Mouse (Mus musculus) MEL (cell line): Measurements from ENCODE around the gene Zfp319. TPM values are rescaled to one million over a fixed set of nuclear protein-coding genes. Genes with fewer than 3 reads are reported as not detected.

Experiments
- polyA plus RNA-seq, 2 experiments: library from polyadenylated mRNA; stranded (reverse) in 1 of 2; unstranded in 1 of 2; fragments of >175 nt in 1 of 2; fragments of >200 nt in 1 of 2; gene quantifications; 2 replicates each; pipeline versions ENCODE4 v1.2.1 to v1.2.4; 2012; ENCODE audit warnings: low replicate concordance in 2 of 2, low read depth in 1 of 2; ENCODE audit not compliant: insufficient read length in 2 of 2, insufficient read depth in 1 of 2, missing spikeins in 1 of 2
- total RNA-seq: library from RNA; depleted of rRNA; stranded (reverse); fragments of 300-350 nt; gene quantifications from 2 replicates; pipeline ENCODE4 v1.2.3, GENCODE M21; 2012; rRNA removed

The Zfp319 gene
- total and polyA plus RNA-seq, 3 experiments = 2.0 to 4.8 TPM; not detected in 1

Other genes starting within 250 kb of the Zfp319 start
- 9.0 and 10.6 TPM in 2 replicates for gene Kifc3, start 129.1 kb downstream of the Zfp319 start, total RNA-seq
- 10 to 100 TPM in 1 of 2 experiments, not detected in 1; 19.1 TPM for gene Kifc3, start 129.1 kb downstream of the Zfp319 start, polyA plus RNA-seq
- gene Cngb1, start 25.4 kb downstream of the Zfp319 start, total RNA-seq = not detected in 2 replicates
- under 1 TPM in 1 of 2 experiments, not detected in 1; 0.03 TPM for gene Cngb1, start 25.4 kb downstream of the Zfp319 start, polyA plus RNA-seq
- not detected in 2 replicates for gene Tepp, start 21.4 kb downstream of the Zfp319 start, total RNA-seq
- gene Tepp, start 21.4 kb downstream of the Zfp319 start, polyA plus RNA-seq = not detected
- 29.1 and 36.2 TPM in 2 replicates for gene Usb1, start 334 bp upstream of the Zfp319 start, total RNA-seq
- 10 to 100 TPM in 1 of 2 experiments, not detected in 1; 52.5 TPM for gene Usb1, start 334 bp upstream of the Zfp319 start, polyA plus RNA-seq
- gene Mmp15, start 20.3 kb upstream of the Zfp319 start, total RNA-seq = not detected in 2 replicates
- gene Mmp15, start 20.3 kb upstream of the Zfp319 start, polyA plus RNA-seq = under 1 TPM in 1 of 2 experiments, not detected in 1; 0.01 TPM
- gene Cfap20, start 102.9 kb upstream of the Zfp319 start, total RNA-seq = 56.2 and 62.0 TPM in 2 replicates
- 100 to 1,000 TPM in 1 of 2 experiments, 10 to 100 TPM in 1; 77.7 to 281 TPM for gene Cfap20, start 102.9 kb upstream of the Zfp319 start, polyA plus RNA-seq
- gene Csnk2a2, start 158.1 kb upstream of the Zfp319 start, total RNA-seq = 42.3 and 44.0 TPM in 2 replicates
- 100 to 1,000 TPM in 1 of 2 experiments, not detected in 1; 121 TPM for gene Csnk2a2, start 158.1 kb upstream of the Zfp319 start, polyA plus RNA-seq
- gene Ccdc113, start 202.1 kb upstream of the Zfp319 start, total RNA-seq = not detected in 2 replicates
- not detected for gene Ccdc113, start 202.1 kb upstream of the Zfp319 start, polyA plus RNA-seq
- not detected in 2 replicates for gene Prss54, start 244.4 kb upstream of the Zfp319 start, total RNA-seq
- not detected for gene Prss54, start 244.4 kb upstream of the Zfp319 start, polyA plus RNA-seq